Mouse (Mus musculus): ENCODE measurements around the gene Sf3b6. TPM values are rescaled to one million over a fixed set of nuclear protein-coding genes. Genes with fewer than 3 reads are reported as not detected.
A peak's percentile ranks its signal among the peaks of the same experiment; 100 is the strongest.

The Sf3b6 gene
- polyA plus RNA-seq, 1 experiment, result 208 TPM

GRCm38 (mm10) chr12:4827256-4827655, 9.9 kb downstream of the Sf3b6 start:
- no peaks in the 10 kb centered on the region for H3K4me1 ChIP-seq (ENCODE audit: control insufficient read depth, insufficient read depth, low read length)
- no peak overlapping the region for H3K9ac ChIP-seq (ENCODE audit: low read depth, poor library complexity, severe bottlenecking)
- H3K36me3 ChIP-seq (ENCODE audit: control insufficient read depth, insufficient read depth, low read length, poor library complexity, severe bottlenecking), result peaks cover 18% of the 10 kb centered on the region
- H3K9me3 ChIP-seq (replicated peaks; ENCODE audit: control insufficient read depth, insufficient read depth, low read length, poor library complexity, severe bottlenecking), result no peaks in the 10 kb centered on the region
- H3K4me3 ChIP-seq (ENCODE audit: low read depth, low read length), result no peak overlapping the region
- no peak for TF ChIP-seq POLR2A (IDR thresholded peaks at IDR 0.05; ENCODE audit: insufficient read depth, low read length)
- TF ChIP-seq EP300 (IDR thresholded peaks at IDR 0.05; ENCODE audit: insufficient read depth, low read depth, low read length), result no peak
- no peak for TF ChIP-seq CTCF (IDR thresholded peaks at IDR 0.05; ENCODE audit: low read depth, low read length)
- no peak overlapping the region for H3K27ac ChIP-seq (ENCODE audit: insufficient read depth, low read length)
- no peaks in the 10 kb centered on the region for H3K27me3 ChIP-seq (ENCODE audit: control insufficient read depth, insufficient read depth, low read length, poor library complexity, severe bottlenecking)

GRCm38 (mm10) chr12:4836959-4837358, 19.6 kb downstream of the Sf3b6 start:
- Histone ChIP-seq H3K9me3 (replicated peaks; ENCODE audit: control insufficient read depth, insufficient read depth, low read length, poor library complexity, severe bottlenecking) (no peaks in the 10 kb centered on the region), H3K36me3 (ENCODE audit: control insufficient read depth, insufficient read depth, low read length, poor library complexity, severe bottlenecking) (no peaks in the 10 kb centered on the region), H3K27ac (ENCODE audit: insufficient read depth, low read length) (no peak overlapping the region), H3K9ac (ENCODE audit: low read depth, poor library complexity, severe bottlenecking) (no peak overlapping the region), H3K4me1 (ENCODE audit: control insufficient read depth, insufficient read depth, low read length) (no peaks in the 10 kb centered on the region), H3K4me3 (ENCODE audit: low read depth, low read length) (no peak overlapping the region), H3K27me3 (ENCODE audit: control insufficient read depth, insufficient read depth, low read length, poor library complexity, severe bottlenecking) (no peaks in the 10 kb centered on the region)
- TF ChIP-seq POLR2A (IDR thresholded peaks at IDR 0.05; ENCODE audit: insufficient read depth, low read length), result no peak
- TF ChIP-seq EP300 (IDR thresholded peaks at IDR 0.05; ENCODE audit: insufficient read depth, low read depth, low read length), result no peak
- TF ChIP-seq CTCF (IDR thresholded peaks at IDR 0.05; ENCODE audit: low read depth, low read length), result no peak

- no peak for TF ChIP-seq POLR2A (IDR thresholded peaks at IDR 0.05; ENCODE audit: insufficient read depth, low read length)
- no peak for TF ChIP-seq EP300 (IDR thresholded peaks at IDR 0.05; ENCODE audit: insufficient read depth, low read depth, low read length)
- TF ChIP-seq CTCF (IDR thresholded peaks at IDR 0.05; ENCODE audit: low read depth, low read length), result no peak
- Histone ChIP-seq H3K9me3 (replicated peaks; ENCODE audit: control insufficient read depth, insufficient read depth, low read length, poor library complexity, severe bottlenecking) (no peaks in the 10 kb centered on the region), H3K36me3 (ENCODE audit: control insufficient read depth, insufficient read depth, low read length, poor library complexity, severe bottlenecking) (no peaks in the 10 kb centered on the region), H3K4me1 (ENCODE audit: control insufficient read depth, insufficient read depth, low read length) (no peaks in the 10 kb centered on the region), H3K27me3 (ENCODE audit: control insufficient read depth, insufficient read depth, low read length, poor library complexity, severe bottlenecking) (no peaks in the 10 kb centered on the region), H3K9ac (ENCODE audit: low read depth, poor library complexity, severe bottlenecking) (no peak overlapping the region), H3K27ac (ENCODE audit: insufficient read depth, low read length) (no peak overlapping the region), H3K4me3 (ENCODE audit: low read depth, low read length) (no peak overlapping the region)
These were observed 22.7 kb downstream of the Sf3b6 start for GRCm38 (mm10) chr12:4840010-4840409.

- Histone ChIP-seq H3K27ac (ENCODE audit: insufficient read depth, low read length) (no peak overlapping the region), H3K36me3 (ENCODE audit: control insufficient read depth, insufficient read depth, low read length, poor library complexity, severe bottlenecking) (no peaks in the 10 kb centered on the region), H3K4me3 (ENCODE audit: low read depth, low read length) (peak overlapping the region; percentile 72), H3K9me3 (replicated peaks; ENCODE audit: control insufficient read depth, insufficient read depth, low read length, poor library complexity, severe bottlenecking) (no peaks in the 10 kb centered on the region), H3K4me1 (ENCODE audit: control insufficient read depth, insufficient read depth, low read length) (no peaks in the 10 kb centered on the region), H3K9ac (ENCODE audit: low read depth, poor library complexity, severe bottlenecking) (peak overlapping the region; percentile 66), H3K27me3 (ENCODE audit: control insufficient read depth, insufficient read depth, low read length, poor library complexity, severe bottlenecking) (no peaks in the 10 kb centered on the region)
- TF ChIP-seq CTCF (IDR thresholded peaks at IDR 0.05; ENCODE audit: low read depth, low read length) (no peak), POLR2A (IDR thresholded peaks at IDR 0.05; ENCODE audit: insufficient read depth, low read length) (no peak), EP300 (IDR thresholded peaks at IDR 0.05; ENCODE audit: insufficient read depth, low read depth, low read length) (no peak)
These were observed 23.4 kb downstream of the Sf3b6 start for GRCm38 (mm10) chr12:4840741-4841140.

- H3K27ac ChIP-seq (ENCODE audit: insufficient read depth, low read length), result no peak within 1 kb of the TSS
- no peaks in the 10 kb centered on the region for H3K9me3 ChIP-seq (replicated peaks; ENCODE audit: control insufficient read depth, insufficient read depth, low read length, poor library complexity, severe bottlenecking)
- TF ChIP-seq POLR2A (IDR thresholded peaks at IDR 0.05; ENCODE audit: insufficient read depth, low read length) (peak; percentile 68), EP300 (IDR thresholded peaks at IDR 0.05; ENCODE audit: insufficient read depth, low read depth, low read length) (no peak)
- no peaks in the 10 kb centered on the region for H3K36me3 ChIP-seq (ENCODE audit: control insufficient read depth, insufficient read depth, low read length, poor library complexity, severe bottlenecking)
- H3K4me1 ChIP-seq (ENCODE audit: control insufficient read depth, insufficient read depth, low read length), result no peaks in the 10 kb centered on the region
- H3K4me3 ChIP-seq (ENCODE audit: low read depth, low read length), result peak within 1 kb of the TSS; percentile 72
- no peaks in the 10 kb centered on the region for H3K27me3 ChIP-seq (ENCODE audit: control insufficient read depth, insufficient read depth, low read length, poor library complexity, severe bottlenecking)
- peak within 1 kb of the TSS; percentile 66 for H3K9ac ChIP-seq (ENCODE audit: low read depth, poor library complexity, severe bottlenecking)
These were observed 24.1 kb downstream of the Sf3b6 start, which contains the start of gene Fkbp1b for GRCm38 (mm10) chr12:4841392-4841887. TSS of gene Fkbp1b (minus strand) at chr12:4841591.

GRCm38 (mm10) chr12:4842456-4842855, 25.1 kb downstream of the Sf3b6 start:
- Histone ChIP-seq H3K9me3 (replicated peaks; ENCODE audit: control insufficient read depth, insufficient read depth, low read length, poor library complexity, severe bottlenecking) (no peaks in the 10 kb centered on the region), H3K4me1 (ENCODE audit: control insufficient read depth, insufficient read depth, low read length) (no peaks in the 10 kb centered on the region), H3K27ac (ENCODE audit: insufficient read depth, low read length) (no peak overlapping the region), H3K27me3 (ENCODE audit: control insufficient read depth, insufficient read depth, low read length, poor library complexity, severe bottlenecking) (no peaks in the 10 kb centered on the region), H3K9ac (ENCODE audit: low read depth, poor library complexity, severe bottlenecking) (0 out of 2 replicates have a peak overlapping the region, but pooled peaks have one; percentile 66), H3K36me3 (ENCODE audit: control insufficient read depth, insufficient read depth, low read length, poor library complexity, severe bottlenecking) (no peaks in the 10 kb centered on the region), H3K4me3 (ENCODE audit: low read depth, low read length) (no peak overlapping the region)
- TF ChIP-seq EP300 (IDR thresholded peaks at IDR 0.05; ENCODE audit: insufficient read depth, low read depth, low read length), result no peak
- TF ChIP-seq CTCF (IDR thresholded peaks at IDR 0.05; ENCODE audit: low read depth, low read length), result no peak
- no peak for TF ChIP-seq POLR2A (IDR thresholded peaks at IDR 0.05; ENCODE audit: insufficient read depth, low read length)
